Mouse (Mus musculus) liver, adult 2 months (tissue): ENCODE data around the gene Ttpal. TPM values are rescaled to one million over a fixed set of nuclear protein-coding genes. Genes with fewer than 3 reads are reported as not detected.

Experiments used
- DNase-seq: peaks from one replicate; pipeline ENCODE4 v3.0.0-alpha.2; 2011; ENCODE audit warnings: low read depth, low spot score; ENCODE audit errors: extremely low read depth
- H3K27ac ChIP-seq: fragments of 200-500 bp; replicated peaks from 2 replicates; pipeline ENCODE4 v1.5.1; 2012; ENCODE audit warnings: low read depth, mild to moderate bottlenecking, control low read depth, inconsistent platforms, low read length; ENCODE audit not compliant: insufficient read depth
- H3K27me3 ChIP-seq: fragments of 200-500 bp; 2 replicates; pipeline ENCODE4 v1.6.1; 2012; ENCODE audit warnings: mild to moderate bottlenecking, moderate library complexity, low read length, inconsistent platforms; ENCODE audit not compliant: control insufficient read depth, insufficient read depth
- H3K36me3 ChIP-seq: fragments of 200-500 bp; 2 replicates; pipeline ENCODE4 v1.6.1; 2012; ENCODE audit warnings: low read length, inconsistent platforms; ENCODE audit not compliant: control insufficient read depth, insufficient read depth
- H3K4me1 ChIP-seq: fragments of 200-500 bp; 2 replicates; pipeline ENCODE4 v1.6.1; 2011; ENCODE audit warnings: low read length; ENCODE audit not compliant: control insufficient read depth, insufficient read depth
- H3K4me3 ChIP-seq: fragments of 200-500 bp; 2 replicates; pipeline ENCODE4 v1.5.1; 2011; ENCODE audit warnings: low read depth, mild to moderate bottlenecking, control low read depth, low read length, moderate library complexity; ENCODE audit not compliant: insufficient read depth
- H3K79me2 ChIP-seq: fragments of 200-500 bp; 2 replicates; pipeline ENCODE4 v1.6.1; 2012; ENCODE audit warnings: inconsistent platforms, mild to moderate bottlenecking, low read length, moderate library complexity; ENCODE audit not compliant: control insufficient read depth, insufficient read depth
- H3K9ac ChIP-seq: fragments of 200-500 bp; 2 replicates; pipeline ENCODE4 v1.6.1; 2012; ENCODE audit warnings: low read depth, mild to moderate bottlenecking, control low read depth, inconsistent platforms, low read length
- CTCF ChIP-seq: fragments of 200-500 bp; IDR thresholded peaks from 2 replicates; pipeline ENCODE4 v1.5.1; 2011; ENCODE audit warnings: low read depth, low read length, control low read depth
- POLR2A ChIP-seq: fragments of 200-500 bp; IDR thresholded peaks from 2 replicates; pipeline ENCODE4 v1.6.1; 2011; ENCODE audit warnings: low read length, control low read depth; ENCODE audit not compliant: insufficient read depth; ENCODE audit errors: extremely low read depth
- WGBS: fragments of 180-500 bp; shearing (Covaris S2); methylation state at CpG from one replicate; pipeline ENCODE4 v1.1.7; 2018; 5-methylcytosine and 5-hydroxymethylcytosine counted together
- polyA plus RNA-seq: library from polyadenylated mRNA; depleted of rRNA; stranded (reverse); fragments of >200 nt; gene quantifications from 2 replicates; pipeline ENCODE4 v1.2.3, GENCODE M21; 2012
- total RNA-seq: library from RNA; depleted of rRNA; stranded (reverse); fragments of >200 nt; gene quantifications from 2 replicates; pipeline ENCODE4 v1.2.3, GENCODE M21; 2014

The Ttpal gene
- total and polyA plus RNA-seq, 2 experiments: 8.1 to 9.3 TPM

- Histone ChIP-seq H3K36me3 (peaks cover 46% of the 10 kb centered on the region), H3K27ac (peak overlapping the region; percentile 34), H3K4me3 (no peak overlapping the region), H3K27me3 (no peaks in the 10 kb centered on the region), H3K4me1 (peaks cover 28% of the 10 kb centered on the region), H3K9ac (no peak overlapping the region), H3K79me2 (peaks cover 33% of the 10 kb centered on the region)
- TF ChIP-seq POLR2A: no peak
- TF ChIP-seq CTCF: no peak
- WGBS: 46% methylated on average over 5 of the region's 5 CpGs
- no peak for DNase-seq
Observed at GRCm38 (mm10) chr2:163637655-163638266, 35.6 kb downstream of the Ttpal start.

GRCm38 (mm10) chr2:163640493-163640892, 38.4 kb downstream of the Ttpal start:
- no peak for TF ChIP-seq POLR2A
- peak; percentile 26; the same call in 1 of the 2 replicates for TF ChIP-seq CTCF
- H3K9ac ChIP-seq: peak overlapping the region; percentile 44
- peak overlapping the region; percentile 13 for H3K27ac ChIP-seq
- H3K27me3 ChIP-seq: no peaks in the 10 kb centered on the region
- peak; percentile 79 for DNase-seq
- peaks cover 45% of the 10 kb centered on the region for H3K79me2 ChIP-seq
- H3K4me1 ChIP-seq: peaks cover 28% of the 10 kb centered on the region
- H3K36me3 ChIP-seq: peaks cover 34% of the 10 kb centered on the region
- WGBS: 43% methylated on average over 3 of the region's 3 CpGs
- no peak overlapping the region; the same call in 1 of the 2 replicates for H3K4me3 ChIP-seq

GRCm38 (mm10) chr2:163641681-163642080, 39.6 kb downstream of the Ttpal start:
- Histone ChIP-seq H3K9ac (no peak overlapping the region), H3K79me2 (peaks cover 45% of the 10 kb centered on the region), H3K27me3 (no peaks in the 10 kb centered on the region), H3K4me3 (no peak overlapping the region), H3K36me3 (peaks cover 26% of the 10 kb centered on the region), H3K27ac (peak overlapping the region; percentile 70; the same call in 1 of the 2 replicates), H3K4me1 (peaks cover 28% of the 10 kb centered on the region)
- WGBS: 67% methylated on average over 3 of the region's 3 CpGs
- no peak for DNase-seq
- TF ChIP-seq POLR2A (no peak), CTCF (no peak)

GRCm38 (mm10) chr2:163642685-163643575, 40.8 kb downstream of the Ttpal start:
- peaks cover 39% of the 10 kb centered on the region for H3K79me2 ChIP-seq
- 56% methylated on average over 30 of the region's 30 CpGs for WGBS
- peak; percentile 76 for DNase-seq
- TF ChIP-seq POLR2A: no peak
- no peak for TF ChIP-seq CTCF
- H3K4me3 ChIP-seq: peak overlapping the region; percentile 81
- no peaks in the 10 kb centered on the region for H3K27me3 ChIP-seq
- H3K9ac ChIP-seq: peak overlapping the region; percentile 77
- H3K27ac ChIP-seq: peak overlapping the region; percentile 89
- H3K36me3 ChIP-seq: peaks cover 20% of the 10 kb centered on the region
- H3K4me1 ChIP-seq: peaks cover 21% of the 10 kb centered on the region

- H3K4me3 ChIP-seq: peak overlapping the region; percentile 81
- H3K79me2 ChIP-seq: peaks cover 35% of the 10 kb centered on the region
- TF ChIP-seq POLR2A: no peak
- TF ChIP-seq CTCF: no peak
- H3K4me1 ChIP-seq: peaks cover 18% of the 10 kb centered on the region
- no peaks in the 10 kb centered on the region for H3K27me3 ChIP-seq
- WGBS: 25% methylated on average over 2 of the region's 2 CpGs
- DNase-seq: peak; percentile 34
- peak overlapping the region; percentile 89 for H3K27ac ChIP-seq
- H3K36me3 ChIP-seq: peaks cover 16% of the 10 kb centered on the region
- H3K9ac ChIP-seq: peak overlapping the region; percentile 77
Observed at GRCm38 (mm10) chr2:163643576-163643971, 41.5 kb downstream of the Ttpal start.
